Mouse (Mus musculus): ENCODE results near the gene Megf8. TPM values are rescaled to one million over a fixed set of nuclear protein-coding genes. Genes with fewer than 3 reads are reported as not detected.

Megf8 gene
- polyA plus RNA-seq, 1 experiment, result 32.9 TPM

DNA sequence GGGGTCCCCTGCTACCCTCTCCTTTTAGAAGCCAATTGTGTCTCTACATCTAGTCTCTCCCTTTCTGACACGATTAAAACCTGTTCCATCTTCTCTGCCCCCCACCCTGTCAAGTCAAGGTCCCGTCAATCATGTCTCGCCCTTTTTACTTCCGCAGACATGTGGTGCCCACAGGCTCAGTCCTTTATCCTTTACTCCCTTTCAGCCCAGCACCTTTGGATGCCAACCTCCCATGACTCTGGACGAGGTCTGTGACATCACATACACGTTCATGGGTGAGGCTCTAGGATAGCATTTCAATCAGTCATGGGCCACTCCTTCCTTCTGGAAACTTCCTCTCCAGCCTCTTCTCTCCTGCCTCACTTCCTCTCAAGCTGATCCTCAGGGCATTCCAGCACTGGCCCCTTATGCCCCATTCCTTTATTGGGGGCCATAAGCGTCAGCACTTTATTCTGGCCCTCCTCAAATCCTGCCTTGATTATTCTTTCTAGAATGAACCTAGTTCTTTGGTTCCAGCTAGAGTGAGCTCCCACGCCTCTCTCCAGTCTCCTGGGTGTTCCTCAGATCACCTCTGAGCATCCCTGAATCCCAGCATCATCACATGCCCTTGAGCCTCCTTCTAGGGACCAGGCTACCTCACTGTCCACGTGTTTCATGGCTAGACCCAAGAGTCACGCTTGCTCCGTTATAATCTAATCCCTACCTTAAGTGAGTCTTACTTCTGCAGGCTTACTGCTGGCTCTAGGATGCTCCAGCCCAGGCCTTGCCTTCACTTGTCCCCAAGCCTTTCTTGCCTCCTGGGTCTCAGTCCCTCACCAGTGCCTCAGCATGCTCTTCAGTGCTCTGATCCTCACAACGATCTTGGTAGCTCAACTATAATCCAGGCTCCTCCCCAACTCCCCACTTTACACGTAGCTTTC lies 61.5 kb downstream of the Megf8 start:
- TF ChIP-seq POLR2A (IDR thresholded peaks at IDR 0.05; ENCODE audit: low read depth, low read length), result no peak
- TF ChIP-seq CTCF (IDR thresholded peaks at IDR 0.05; ENCODE audit: borderline replicate concordance, insufficient read depth, low read length), result no peak
- Histone ChIP-seq H3K4me3 (ENCODE audit: insufficient read depth, low read length) (no peak overlapping the region), H3K4me1 (ENCODE audit: control insufficient read depth, insufficient read depth, low read length) (no peaks in the 10 kb centered on the region; the same call in 1 of the 2 replicates), H3K27ac (ENCODE audit: insufficient read depth, low read length) (no peak overlapping the region)

DNA sequence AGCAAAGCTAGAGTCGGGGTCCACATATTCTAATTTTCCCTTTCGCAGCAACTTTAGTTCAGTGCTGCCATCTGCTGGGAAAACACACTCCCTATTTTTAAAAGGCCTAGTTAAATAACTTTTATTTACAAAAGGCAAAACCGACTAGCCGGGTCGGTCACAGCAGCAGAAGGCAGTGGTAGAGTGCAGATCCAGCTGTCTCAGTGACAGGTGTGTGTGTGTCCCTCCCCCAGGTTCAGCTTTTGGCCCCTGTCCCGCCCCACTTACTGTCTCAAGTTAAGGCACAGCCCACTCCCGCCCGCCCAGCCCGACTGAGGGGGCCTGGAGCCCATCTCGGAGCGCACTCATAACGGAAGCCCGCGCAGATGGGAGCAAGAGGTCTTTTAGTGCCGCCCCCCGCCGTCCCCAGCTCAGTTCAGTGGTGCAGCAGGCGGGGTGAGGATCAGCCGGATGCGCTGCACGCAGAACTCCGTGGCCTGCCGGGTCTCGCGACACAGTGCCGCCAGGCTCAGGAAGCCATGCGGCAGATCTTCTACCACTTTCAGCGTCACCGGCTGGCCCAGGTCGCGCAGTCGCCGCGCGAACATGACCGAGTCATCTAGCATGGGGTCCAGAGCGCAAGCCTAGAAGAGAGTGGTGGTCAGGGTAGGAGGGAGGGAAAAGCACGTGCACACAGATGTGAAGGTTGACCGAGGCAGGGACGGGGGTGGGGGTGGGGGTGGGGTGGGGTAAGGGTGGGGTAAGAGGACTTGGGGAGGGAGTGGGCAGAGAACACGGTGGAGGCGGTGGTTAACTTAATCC lies 62.8 kb downstream of the Megf8 start:
- Histone ChIP-seq H3K4me1 (ENCODE audit: control insufficient read depth, insufficient read depth, low read length) (no peaks in the 10 kb centered on the region; the same call in 1 of the 2 replicates), H3K27ac (ENCODE audit: insufficient read depth, low read length) (no peak overlapping the region), H3K4me3 (ENCODE audit: insufficient read depth, low read length) (peak overlapping the region; percentile 9; the same call in 1 of the 2 replicates)
- TF ChIP-seq POLR2A (IDR thresholded peaks at IDR 0.05; ENCODE audit: low read depth, low read length), result 0 out of 2 replicates have a peak, but pooled peaks have one; percentile 9
- no peak for TF ChIP-seq CTCF (IDR thresholded peaks at IDR 0.05; ENCODE audit: borderline replicate concordance, insufficient read depth, low read length)

DNA sequence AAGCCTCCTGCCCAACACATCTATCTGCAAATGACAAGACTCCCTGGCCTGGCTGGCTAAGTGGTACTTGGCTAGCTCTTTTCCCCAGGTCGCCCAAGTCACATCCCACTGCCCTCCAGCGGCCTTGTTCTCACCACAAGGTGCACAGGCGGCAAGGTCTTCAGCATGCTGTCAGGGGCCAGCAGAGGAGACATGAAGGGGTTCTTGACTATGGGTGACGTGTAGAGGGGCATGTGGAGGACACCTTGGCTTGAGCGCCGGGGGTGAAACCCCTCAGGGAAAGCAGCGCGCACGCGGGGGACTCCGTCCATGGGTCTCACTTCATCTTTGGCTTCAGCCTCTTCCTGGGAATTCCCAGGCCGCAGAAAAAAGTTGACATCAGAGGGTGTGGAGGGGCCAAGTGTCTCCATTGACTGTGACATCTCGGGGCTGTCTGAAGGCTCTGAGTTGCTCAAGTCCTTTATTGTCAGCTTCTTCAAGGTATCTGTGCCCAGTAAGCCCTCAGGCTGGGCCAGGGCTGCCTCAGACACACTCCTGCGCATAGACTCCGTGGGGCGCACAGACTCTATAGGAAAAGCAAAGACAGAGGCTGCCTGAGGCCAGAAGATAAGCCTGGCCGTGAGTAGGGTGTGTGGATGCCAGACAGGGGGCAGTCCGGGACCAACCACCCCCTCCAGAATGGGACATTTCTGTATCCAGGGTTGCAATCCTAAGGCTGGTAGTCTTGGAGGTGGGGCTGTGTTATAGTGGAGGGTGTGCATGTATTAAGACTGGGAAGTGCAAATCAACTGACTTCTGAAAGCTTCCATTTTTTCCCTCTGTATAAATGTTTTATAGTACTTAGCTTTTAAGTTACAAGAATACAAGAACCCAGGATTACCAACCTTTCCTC lies 63.7 kb downstream of the Megf8 start:
- no peak for TF ChIP-seq CTCF (IDR thresholded peaks at IDR 0.05; ENCODE audit: borderline replicate concordance, insufficient read depth, low read length)
- TF ChIP-seq POLR2A (IDR thresholded peaks at IDR 0.05; ENCODE audit: low read depth, low read length), result no peak
- Histone ChIP-seq H3K4me3 (ENCODE audit: insufficient read depth, low read length) (no peak overlapping the region), H3K27ac (ENCODE audit: insufficient read depth, low read length) (no peak overlapping the region), H3K4me1 (ENCODE audit: control insufficient read depth, insufficient read depth, low read length) (peaks cover under 1% of the 10 kb centered on the region; the same call in 1 of the 2 replicates)

DNA sequence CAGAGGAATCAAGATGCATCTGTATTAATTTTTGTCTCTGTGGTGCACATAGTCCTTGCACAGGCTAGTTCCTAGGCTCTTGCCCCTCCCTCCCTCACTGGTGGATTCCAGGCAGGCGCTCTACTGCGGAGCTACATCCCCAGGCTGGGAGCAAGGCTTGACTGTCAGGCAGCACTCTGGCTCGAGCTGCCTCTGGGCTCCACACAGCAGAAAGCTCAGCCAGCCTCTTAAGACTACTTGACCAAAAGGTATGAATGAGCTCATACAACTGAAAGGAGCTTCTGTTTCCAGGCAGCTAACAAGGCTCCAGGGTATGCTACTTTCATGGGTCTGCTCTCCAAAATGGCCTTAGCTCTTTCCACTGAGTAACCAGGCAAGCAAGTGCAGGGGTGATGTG lies 64.3 kb downstream of the Megf8 start:
- TF ChIP-seq CTCF (IDR thresholded peaks at IDR 0.05; ENCODE audit: borderline replicate concordance, insufficient read depth, low read length) (no peak), POLR2A (IDR thresholded peaks at IDR 0.05; ENCODE audit: low read depth, low read length) (no peak)
- H3K4me1 ChIP-seq (ENCODE audit: control insufficient read depth, insufficient read depth, low read length), result peaks cover 5% of the 10 kb centered on the region; the same call in 1 of the 2 replicates
- H3K27ac ChIP-seq (ENCODE audit: insufficient read depth, low read length), result no peak overlapping the region
- no peak overlapping the region for H3K4me3 ChIP-seq (ENCODE audit: insufficient read depth, low read length)

DNA sequence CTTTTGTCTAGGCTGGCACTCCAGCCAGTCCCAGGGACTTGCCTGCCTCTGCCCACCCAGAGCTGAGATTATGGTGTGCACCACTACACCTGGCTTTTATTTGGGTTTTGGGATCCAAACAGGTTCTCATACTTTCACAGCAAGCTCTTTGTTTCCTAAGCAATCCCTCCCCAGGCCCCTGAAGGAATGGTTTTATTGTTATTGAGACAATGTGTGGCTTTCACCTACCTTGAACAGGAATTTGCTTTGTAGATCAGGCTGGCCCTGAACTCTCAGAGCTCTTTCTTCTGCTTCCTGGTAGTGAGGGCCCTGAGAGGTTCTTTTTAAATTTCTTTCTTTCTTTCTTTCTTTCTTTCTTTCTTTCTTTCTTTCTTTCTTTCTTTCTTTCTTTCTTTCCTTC lies 65.6 kb downstream of the Megf8 start:
- no peak overlapping the region for H3K27ac ChIP-seq (ENCODE audit: insufficient read depth, low read length)
- H3K4me1 ChIP-seq (ENCODE audit: control insufficient read depth, insufficient read depth, low read length), result peaks cover 8% of the 10 kb centered on the region; the same call in 1 of the 2 replicates
- no peak overlapping the region for H3K4me3 ChIP-seq (ENCODE audit: insufficient read depth, low read length)
- TF ChIP-seq POLR2A (IDR thresholded peaks at IDR 0.05; ENCODE audit: low read depth, low read length) (no peak), CTCF (IDR thresholded peaks at IDR 0.05; ENCODE audit: borderline replicate concordance, insufficient read depth, low read length) (no peak)

DNA sequence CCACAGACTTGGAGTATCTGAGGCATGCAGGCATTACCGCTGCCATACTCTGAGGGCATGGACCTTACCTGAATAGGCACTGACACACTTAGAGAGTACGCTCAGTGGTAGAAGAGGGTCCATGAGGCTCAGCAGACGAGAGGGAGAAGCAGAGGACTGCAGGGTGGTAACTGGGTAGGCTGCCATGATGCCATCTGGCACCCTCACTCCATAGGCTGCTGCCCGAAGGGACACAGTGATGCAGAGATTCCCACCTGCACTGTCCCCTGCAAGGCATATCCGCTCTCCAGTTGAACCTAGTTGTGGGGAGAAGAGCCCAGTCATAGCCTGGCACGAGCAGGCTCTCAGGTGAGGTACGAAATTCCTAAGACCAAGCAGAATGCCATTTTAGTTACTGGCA lies 66.4 kb downstream of the Megf8 start:
- no peak overlapping the region for H3K4me3 ChIP-seq (ENCODE audit: insufficient read depth, low read length)
- no peak overlapping the region for H3K27ac ChIP-seq (ENCODE audit: insufficient read depth, low read length)
- no peak for TF ChIP-seq CTCF (IDR thresholded peaks at IDR 0.05; ENCODE audit: borderline replicate concordance, insufficient read depth, low read length)
- no peak for TF ChIP-seq POLR2A (IDR thresholded peaks at IDR 0.05; ENCODE audit: low read depth, low read length)
- H3K4me1 ChIP-seq (ENCODE audit: control insufficient read depth, insufficient read depth, low read length), result peaks cover 8% of the 10 kb centered on the region; the same call in 1 of the 2 replicates

DNA sequence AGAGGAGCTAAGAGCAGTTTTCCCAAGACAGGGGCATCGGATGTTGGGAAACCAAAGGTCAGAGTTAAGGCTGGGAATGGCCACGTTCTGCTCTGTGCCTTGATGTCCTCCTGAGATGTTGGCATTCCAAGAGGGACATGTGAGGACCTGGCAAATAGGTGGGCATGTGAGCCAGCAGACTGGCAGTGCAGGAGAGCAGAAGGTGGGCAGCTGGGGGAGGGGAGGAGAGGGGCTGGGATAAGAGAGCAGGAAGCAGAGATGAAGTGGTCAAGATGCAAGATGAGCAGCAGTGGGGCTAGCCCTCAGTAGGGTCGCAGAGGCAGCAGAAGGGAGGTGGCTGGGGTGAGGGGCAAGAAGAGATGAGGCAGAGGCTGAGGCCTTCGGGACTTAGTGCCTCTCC lies 66.9 kb downstream of the Megf8 start:
- Histone ChIP-seq H3K4me3 (ENCODE audit: insufficient read depth, low read length) (no peak overlapping the region), H3K4me1 (ENCODE audit: control insufficient read depth, insufficient read depth, low read length) (peaks cover 8% of the 10 kb centered on the region; the same call in 1 of the 2 replicates), H3K27ac (ENCODE audit: insufficient read depth, low read length) (no peak overlapping the region)
- TF ChIP-seq POLR2A (IDR thresholded peaks at IDR 0.05; ENCODE audit: low read depth, low read length), result no peak
- TF ChIP-seq CTCF (IDR thresholded peaks at IDR 0.05; ENCODE audit: borderline replicate concordance, insufficient read depth, low read length), result no peak

DNA sequence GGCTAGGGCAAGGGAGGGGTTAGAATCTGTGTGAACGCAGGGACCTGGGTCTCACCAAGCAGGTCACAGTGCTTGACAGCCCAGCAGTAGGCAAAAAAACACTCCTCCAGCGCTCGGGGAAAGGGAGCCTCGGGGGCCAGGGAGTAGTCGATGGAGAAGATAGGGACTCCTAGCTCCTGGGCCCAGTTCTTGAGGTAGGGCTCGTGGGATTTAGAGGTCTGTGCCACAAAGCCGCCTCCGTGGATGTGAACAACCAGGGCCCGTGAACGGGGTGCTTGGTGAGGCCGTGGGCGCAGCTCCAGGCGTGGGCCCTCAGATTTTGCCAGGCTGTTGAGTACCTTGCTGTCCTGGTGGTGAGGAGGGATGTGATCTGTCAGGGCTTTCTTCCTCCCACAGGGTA lies 67.4 kb downstream of the Megf8 start:
- Histone ChIP-seq H3K27ac (ENCODE audit: insufficient read depth, low read length) (no peak overlapping the region), H3K4me1 (ENCODE audit: control insufficient read depth, insufficient read depth, low read length) (peaks cover 8% of the 10 kb centered on the region; the same call in 1 of the 2 replicates), H3K4me3 (ENCODE audit: insufficient read depth, low read length) (no peak overlapping the region)
- TF ChIP-seq CTCF (IDR thresholded peaks at IDR 0.05; ENCODE audit: borderline replicate concordance, insufficient read depth, low read length) (no peak), POLR2A (IDR thresholded peaks at IDR 0.05; ENCODE audit: low read depth, low read length) (no peak)

DNA sequence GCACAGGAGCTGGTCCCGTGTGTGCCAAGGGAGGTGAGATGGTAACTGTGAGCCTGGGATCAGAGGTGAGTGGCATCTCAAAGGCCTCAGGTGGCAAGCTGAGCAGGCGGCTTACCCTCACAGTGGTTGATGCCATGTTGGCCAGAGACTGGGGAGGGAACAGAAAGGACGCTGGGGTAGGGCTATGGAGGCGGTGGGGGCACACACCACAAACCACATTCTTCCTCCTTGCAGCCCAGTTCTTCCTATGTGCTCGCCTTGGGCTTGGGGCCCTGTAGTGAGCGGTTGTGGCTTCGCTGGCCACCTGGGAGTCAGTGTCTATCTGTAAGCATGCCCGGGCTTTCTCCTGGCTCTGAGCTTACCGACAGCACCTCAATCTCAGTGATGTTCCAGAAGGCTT lies 67.9 kb downstream of the Megf8 start:
- no peak overlapping the region for H3K4me3 ChIP-seq (ENCODE audit: insufficient read depth, low read length)
- H3K4me1 ChIP-seq (ENCODE audit: control insufficient read depth, insufficient read depth, low read length), result peaks cover 8% of the 10 kb centered on the region; the same call in 1 of the 2 replicates
- H3K27ac ChIP-seq (ENCODE audit: insufficient read depth, low read length), result no peak overlapping the region
- no peak for TF ChIP-seq POLR2A (IDR thresholded peaks at IDR 0.05; ENCODE audit: low read depth, low read length)
- TF ChIP-seq CTCF (IDR thresholded peaks at IDR 0.05; ENCODE audit: borderline replicate concordance, insufficient read depth, low read length), result no peak
